Mouse (Mus musculus) kidney, adult 9 months (tissue): ENCODE measurements around the gene Zfp239.

Experiments
- DNase-seq: peaks from one replicate; pipeline ENCODE4 v3.0.0; 2022

Zfp239 gene

GRCm38 (mm10) chr6:117907979-117908355 is 46.1 kb downstream of the Zfp239 start:
- DNase-seq: no peak

- DNase-seq: peak; percentile 33
Observed at GRCm38 (mm10) chr6:117908424-117908900, 46.6 kb downstream of the Zfp239 start.

- DNase-seq: no peak
Observed at GRCm38 (mm10) chr6:117910120-117910661, 48.3 kb downstream of the Zfp239 start.

GRCm38 (mm10) chr6:117914541-117914940 is 52.6 kb downstream of the Zfp239 start:
- DNase-seq: no peak

GRCm38 (mm10) chr6:117916205-117916736 is 54.4 kb downstream of the Zfp239 start:
- DNase-seq: no peak

- DNase-seq: peak; percentile 95
Observed at GRCm38 (mm10) chr6:117916737-117917426, 55.0 kb downstream of the Zfp239 start.

- DNase-seq: peak; percentile 83
Observed at GRCm38 (mm10) chr6:117917576-117917975, 55.7 kb downstream of the Zfp239 start.

- DNase-seq: peak; percentile 21
Observed at GRCm38 (mm10) chr6:117918043-117918442, 56.1 kb downstream of the Zfp239 start.

GRCm38 (mm10) chr6:117920659-117921640 is 59.0 kb downstream of the Zfp239 start:
- peak; percentile 67 for DNase-seq

GRCm38 (mm10) chr6:117922041-117922440 is 60.1 kb downstream of the Zfp239 start:
- DNase-seq: no peak
